18 mouse cellular contexts compared by ENCODE assay signal in genomic region chr7:62351266-62351665, GRCm38 (mm10). TPM values are rescaled to one million over a fixed set of nuclear protein-coding genes. Genes with fewer than 3 reads are reported as not detected.
DNase-seq lines count a peak whose midpoint lies in the region; ATAC-seq lines count a peak whose summit lies in the region.
"Had no signal": no experiment of that assay in that cellular context is flagged by ENCODE, and none has a peak within 500 bp of the region (broad histone marks: within the 10 kb centered on the region; RNA-seq: fewer than 3 reads in every experiment).

No protein-coding gene starts in this region.

- no peaks in the 10 kb centered on the region for H3K36me3 ChIP-seq in forebrain, embryonic 15.5 days
- H3K36me3 ChIP-seq in forebrain, embryonic 12.5 days (replicated peaks) = no peaks in the 10 kb centered on the region
- H3K36me3 ChIP-seq in hindbrain, embryonic 15.5 days = no peaks in the 10 kb centered on the region
- H3K36me3 ChIP-seq in heart, embryonic 11.5 days (ENCODE audit: control insufficient read depth, insufficient read depth, low read length) = no peaks in the 10 kb centered on the region
- H3K36me3 ChIP-seq: G1E; heart, embryonic 15.5 days had no signal

- peak overlapping the region; percentile 17 for H3K27ac ChIP-seq in forebrain, embryonic 15.5 days (replicated peaks)
- no peak overlapping the region for H3K27ac ChIP-seq in forebrain, embryonic 12.5 days
- peak overlapping the region; percentile 49; the same call in 1 of the 2 replicates for H3K27ac ChIP-seq in hindbrain, embryonic 15.5 days (replicated peaks)
- H3K27ac ChIP-seq in heart, embryonic 11.5 days (ENCODE audit: low read depth, low read length) = no peak overlapping the region
- H3K27ac ChIP-seq: heart, embryonic 15.5 days; stomach, postnatal 0 days had no signal

- no peak overlapping the region for H3K9ac ChIP-seq in forebrain, embryonic 15.5 days (replicated peaks)
- no peak overlapping the region for H3K9ac ChIP-seq in forebrain, embryonic 12.5 days
- no peak overlapping the region for H3K9ac ChIP-seq in hindbrain, embryonic 15.5 days
- H3K9ac ChIP-seq in heart, embryonic 11.5 days (ENCODE audit: low read depth, low read length) = no peak overlapping the region
- H3K9ac ChIP-seq: heart, embryonic 15.5 days had no signal

- no peak for ATAC-seq in forebrain, embryonic 15.5 days (replicated peaks)
- no peak for ATAC-seq in forebrain, embryonic 12.5 days (ENCODE audit: low FRiP score)
- ATAC-seq in hindbrain, embryonic 15.5 days (ENCODE audit: low FRiP score, low read depth) = no peak
- no peak for ATAC-seq in heart, embryonic 11.5 days (replicated peaks; ENCODE audit: insufficient number of reproducible peaks, low FRiP score, low TSS enrichment)
- ATAC-seq: inflammation-experienced regulatory T-cells, adult 6 months had no signal

- peak; percentile 3 for DNase-seq in retina, postnatal 1 day
- no peak for DNase-seq in retina, embryonic 14.5 days (ENCODE audit: low spot score)
- DNase-seq in right cerebral cortex, postnatal 4 days = peak; percentile 4
- DNase-seq: adrenal gland, postnatal 36 days; cerebellum, adult 11-12 months; kidney, postnatal 10 days; lung, adult 18-20 months had no signal

- no peak overlapping the region for H3K4me3 ChIP-seq in forebrain, embryonic 15.5 days
- no peak overlapping the region for H3K4me3 ChIP-seq in forebrain, embryonic 12.5 days (replicated peaks)
- no peak overlapping the region for H3K4me3 ChIP-seq in hindbrain, embryonic 15.5 days
- H3K4me3 ChIP-seq in heart, embryonic 11.5 days (ENCODE audit: low read depth, low read length) = no peak overlapping the region
- H3K4me3 ChIP-seq: heart, embryonic 15.5 days had no signal

- H3K4me2 ChIP-seq in forebrain, embryonic 15.5 days (replicated peaks) = 0 out of 2 replicates have a peak overlapping the region, but pooled peaks have one; percentile 8
- no peak overlapping the region for H3K4me2 ChIP-seq in forebrain, embryonic 12.5 days
- H3K4me2 ChIP-seq in hindbrain, embryonic 15.5 days = peak overlapping the region; percentile 19; the same call in 1 of the 2 replicates
- H3K4me2 ChIP-seq in heart, embryonic 11.5 days = no peak overlapping the region
- H3K4me2 ChIP-seq: heart, embryonic 15.5 days had no signal

- peaks cover 18% of the 10 kb centered on the region for H3K4me1 ChIP-seq in forebrain, embryonic 15.5 days
- H3K4me1 ChIP-seq in forebrain, embryonic 12.5 days = 0 out of 2 replicates have a peak, but pooled peaks cover 7% of the 10 kb centered on the region
- 0 out of 2 replicates have a peak, but pooled peaks cover 3% of the 10 kb centered on the region for H3K4me1 ChIP-seq in hindbrain, embryonic 15.5 days (replicated peaks)
- no peaks in the 10 kb centered on the region for H3K4me1 ChIP-seq in heart, embryonic 11.5 days (ENCODE audit: control insufficient read depth, insufficient read depth, low read length)

- WGBS in forebrain, embryonic 15.5 days = 51% methylated on average over 8 of the region's 8 CpGs
- WGBS in forebrain, embryonic 12.5 days = 55% methylated on average over 8 of the region's 8 CpGs
- 43% methylated on average over 8 of the region's 8 CpGs for WGBS in hindbrain, embryonic 15.5 days
- 38% methylated on average over 8 of the region's 8 CpGs for WGBS in heart, embryonic 11.5 days (ENCODE audit: insufficient replicate concordance)

- H3K9me3 ChIP-seq in forebrain, embryonic 15.5 days = no peaks in the 10 kb centered on the region
- peaks cover 14% of the 10 kb centered on the region for H3K9me3 ChIP-seq in forebrain, embryonic 12.5 days
- no peaks in the 10 kb centered on the region; the same call in none of the 2 replicates for H3K9me3 ChIP-seq in hindbrain, embryonic 15.5 days
- peaks cover 5% of the 10 kb centered on the region; the same call in 1 of the 2 replicates for H3K9me3 ChIP-seq in heart, embryonic 11.5 days (replicated peaks; ENCODE audit: control insufficient read depth, low read length)
- H3K9me3 ChIP-seq: heart, embryonic 15.5 days had no signal

- no peaks in the 10 kb centered on the region for H3K27me3 ChIP-seq in forebrain, embryonic 15.5 days
- no peaks in the 10 kb centered on the region for H3K27me3 ChIP-seq in forebrain, embryonic 12.5 days
- H3K27me3 ChIP-seq in hindbrain, embryonic 15.5 days = no peaks in the 10 kb centered on the region
- no peaks in the 10 kb centered on the region for H3K27me3 ChIP-seq in heart, embryonic 11.5 days (ENCODE audit: control insufficient read depth, insufficient read depth, low read length)
- H3K27me3 ChIP-seq: heart, embryonic 15.5 days had no signal

RNA-seq across cellular contexts. Expression of gene Ndn, which starts 4.9 kb away (rescaled TPM):
- 414 and 487 TPM in 2 replicates for polyA plus RNA-seq in forebrain, embryonic 15.5 days (2015; fragmentation: Nextera tagmentation; extraction: Ambion mirVana)
- polyA plus RNA-seq in forebrain, embryonic 12.5 days (2016; fragmentation: Nextera tagmentation; extraction: Ambion mirVana) = 259 and 280 TPM in 2 replicates
- 577 and 610 TPM in 2 replicates for polyA plus RNA-seq in hindbrain, embryonic 15.5 days (2015; fragmentation: Nextera tagmentation; extraction: Ambion mirVana)
- polyA plus RNA-seq in heart, embryonic 11.5 days (2014; fragmentation: Nextera tagmentation; extraction: Ambion mirVana) = 72.8 and 83.9 TPM in 2 replicates
- polyA plus RNA-seq: inflammation-experienced regulatory T-cells, adult 6 months had no signal

RNA-seq across cellular contexts. Expression of gene Magel2, which starts 25.5 kb away (rescaled TPM):
- 8.7 and 11.9 TPM in 2 replicates for polyA plus RNA-seq in forebrain, embryonic 15.5 days (2015; fragmentation: Nextera tagmentation; extraction: Ambion mirVana)
- polyA plus RNA-seq in forebrain, embryonic 12.5 days (2016; fragmentation: Nextera tagmentation; extraction: Ambion mirVana) = 22.3 and 30.3 TPM in 2 replicates
- polyA plus RNA-seq in hindbrain, embryonic 15.5 days (2015; fragmentation: Nextera tagmentation; extraction: Ambion mirVana) = 12.9 and 17.4 TPM in 2 replicates
- polyA plus RNA-seq in heart, embryonic 11.5 days (2014; fragmentation: Nextera tagmentation; extraction: Ambion mirVana) = 0.51 and 0.93 TPM in 2 replicates
- polyA plus RNA-seq: G1E; gonadal fat pad, adult 2 months; inflammation-experienced regulatory T-cells, adult 6 months; spleen, adult 2 months; urinary bladder, adult 2 months had no signal

Comparison
In these comparisons a context has a peak if more than half of its experiments do, and no peak if none do; other contexts are left out.
1. H3K27ac ChIP-seq: peak in forebrain, embryonic 15.5 days (single experiment) and hindbrain, embryonic 15.5 days (single experiment); none in forebrain, embryonic 12.5 days (single experiment) and heart, embryonic 11.5 days (single experiment).
2. H3K4me2 ChIP-seq: peak in forebrain, embryonic 15.5 days (single experiment) and hindbrain, embryonic 15.5 days (single experiment); none in forebrain, embryonic 12.5 days (single experiment) and heart, embryonic 11.5 days (single experiment).